Mouse (Mus musculus) limb, embryonic 15.5 days (tissue): ENCODE data around the gene Cct3. TPM values are rescaled to one million over a fixed set of nuclear protein-coding genes. Genes with fewer than 3 reads are reported as not detected.
"Not testable (repeated sequence)": the region's sequence is repeated elsewhere in the genome, so short reads cannot be mapped to it uniquely, and the experiment has no call there.

Experiments used
- ATAC-seq: fragments of 200-750 bp; cut with Nextera tagmentation; 2 replicates; pipeline ENCODE4 v1.8.0; 2017; ENCODE audit warnings: low read depth, moderate TSS enrichment; ENCODE audit not compliant: insufficient number of reproducible peaks, low FRiP score, low TSS enrichment
- H3K27ac ChIP-seq: fragments of 300-500 bp; sonication (generic); 2 replicates; pipeline ENCODE4 v1.5.1; 2015; ENCODE audit warnings: moderate library complexity, mild to moderate bottlenecking, inconsistent platforms
- H3K27me3 ChIP-seq: fragments of 300-500 bp; sonication (generic); 2 replicates; pipeline ENCODE4 v1.6.1; 2015; ENCODE audit warnings: inconsistent platforms
- H3K36me3 ChIP-seq: fragments of 300-500 bp; sonication (generic); 2 replicates; pipeline ENCODE4 v1.6.1; 2015; ENCODE audit warnings: inconsistent platforms
- H3K4me1 ChIP-seq: fragments of 300-500 bp; sonication (generic); 2 replicates; pipeline ENCODE4 v1.6.1; 2015; ENCODE audit warnings: inconsistent platforms
- H3K4me2 ChIP-seq: fragments of 300-500 bp; sonication (generic); 2 replicates; pipeline ENCODE4 v1.6.1; 2015; ENCODE audit warnings: mild to moderate bottlenecking, inconsistent platforms
- H3K4me3 ChIP-seq: fragments of 300-500 bp; sonication (generic); 2 replicates; pipeline ENCODE4 v1.5.1; 2015; ENCODE audit warnings: mild to moderate bottlenecking, inconsistent platforms
- H3K9ac ChIP-seq: fragments of 300-500 bp; sonication (generic); 2 replicates; pipeline ENCODE4 v1.6.1; 2015; ENCODE audit warnings: inconsistent platforms
- H3K9me3 ChIP-seq: fragments of 300-500 bp; sonication (generic); 2 replicates; pipeline ENCODE4 v1.6.1; 2016; ENCODE audit warnings: inconsistent platforms
- WGBS: fragments of 180-500 bp; shearing (Covaris S2); methylation state at CpG from one replicate; pipeline ENCODE4 v1.1.7; 2015; 5-methylcytosine and 5-hydroxymethylcytosine counted together
- polyA plus RNA-seq: library from polyadenylated mRNA; unstranded; fragments of >200 nt; fragmentation: Nextera tagmentation; extraction: Ambion mirVana; gene quantifications from 2 replicates; pipeline ENCODE4 v1.2.1, GENCODE M21; 2015

Cct3 gene
- polyA plus RNA-seq, 1 experiment from 2014 or later = 440 TPM

- no peak overlapping the region for H3K4me2 ChIP-seq
- H3K9ac ChIP-seq = no peak overlapping the region
- H3K27me3 ChIP-seq = peaks cover 17% of the 10 kb centered on the region
- no peak overlapping the region for H3K4me3 ChIP-seq
- H3K9me3 ChIP-seq = no peaks in the 10 kb centered on the region
- H3K4me1 ChIP-seq = peaks cover 13% of the 10 kb centered on the region
- peaks cover 15% of the 10 kb centered on the region for H3K36me3 ChIP-seq
- no peak for ATAC-seq
- no peak overlapping the region for H3K27ac ChIP-seq
- 31% methylated on average over 34 of the region's 34 CpGs for WGBS
These were observed 68.9 kb downstream of the Cct3 start for GRCm38 (mm10) chr3:88365705-88366361.

DNA sequence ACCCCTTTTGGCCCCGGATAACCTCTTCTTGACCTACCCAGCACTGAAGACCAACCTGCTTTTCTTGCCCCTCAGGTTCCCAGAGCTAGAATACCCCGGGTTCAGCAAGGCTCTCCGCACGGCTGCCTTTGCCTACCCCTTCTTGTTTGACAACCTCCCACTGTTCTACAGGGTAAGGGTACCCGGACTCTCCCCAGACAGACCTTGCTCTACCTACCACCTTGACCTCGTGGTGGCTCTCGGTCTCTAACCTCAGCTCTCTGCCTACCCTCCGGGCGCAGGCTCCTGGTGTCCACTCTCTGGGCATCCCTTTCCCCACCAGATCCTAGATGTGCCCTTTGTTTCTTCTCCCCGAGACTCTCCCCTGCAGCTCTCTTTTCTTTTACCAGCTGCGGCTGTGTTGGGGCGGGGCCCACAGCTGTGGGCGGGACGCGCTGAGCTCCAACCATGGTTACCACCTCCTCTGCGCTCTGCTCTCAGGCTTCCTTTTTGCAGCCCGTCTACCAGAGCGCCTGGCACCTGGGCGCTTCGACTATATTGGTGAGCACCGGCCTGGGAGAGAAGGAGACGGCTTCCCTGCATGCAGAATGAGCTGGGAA lies 70.0 kb downstream of the Cct3 start:
- not testable (repeated sequence) for H3K9me3 ChIP-seq

GRCm38 (mm10) chr3:88367517-88367916 lies 70.6 kb downstream of the Cct3 start:
- H3K9me3 ChIP-seq, H3K4me3 ChIP-seq, H3K36me3 ChIP-seq, H3K9ac ChIP-seq, ATAC-seq, H3K27ac ChIP-seq: not testable (repeated sequence)
- Histone ChIP-seq H3K27me3 (peaks cover 17% of the 10 kb centered on the region), H3K4me1 (peaks cover 13% of the 10 kb centered on the region), H3K4me2 (peak overlapping the region; percentile 43)
- 52% methylated on average over 3 of the region's 7 CpGs for WGBS

More for the DNA sequence above, 70.0 kb downstream of the Cct3 start:
- Histone ChIP-seq H3K4me2 (peak overlapping the region; percentile 43), H3K4me3 (peak overlapping the region; percentile 27), H3K27me3 (peaks cover 17% of the 10 kb centered on the region), H3K4me1 (peaks cover 13% of the 10 kb centered on the region)
- H3K9ac ChIP-seq, H3K27ac ChIP-seq, H3K36me3 ChIP-seq: not testable (repeated sequence)
- WGBS = 6% methylated on average over 22 of the region's 22 CpGs
- ATAC-seq = peak; percentile 50; the same call in 1 of the 2 replicates

DNA sequence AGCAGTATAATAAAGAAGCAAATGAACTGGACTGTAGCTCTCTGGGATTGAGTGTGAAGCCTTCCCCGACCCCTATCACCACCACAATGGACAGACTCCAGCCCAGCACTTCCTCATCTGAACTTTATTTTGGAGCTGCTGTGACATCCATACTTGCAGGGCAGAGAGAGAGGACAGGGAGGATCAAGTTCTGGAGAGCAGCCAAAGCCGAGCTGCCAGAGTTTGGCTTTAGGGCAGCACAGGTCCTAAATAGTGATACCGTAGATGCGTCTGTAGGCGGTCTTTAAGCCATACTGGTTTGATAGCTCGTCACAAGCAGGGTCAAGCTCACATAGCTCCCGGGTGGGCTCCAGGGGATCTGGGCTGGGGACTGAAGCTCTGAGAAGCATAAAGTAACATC lies 71.6 kb downstream of the Cct3 start:
- Histone ChIP-seq H3K4me1 (peaks cover 13% of the 10 kb centered on the region), H3K27me3 (peaks cover 17% of the 10 kb centered on the region)
- H3K4me3 ChIP-seq, H3K9me3 ChIP-seq, H3K4me2 ChIP-seq, H3K9ac ChIP-seq, H3K36me3 ChIP-seq, H3K27ac ChIP-seq, ATAC-seq: not testable (repeated sequence)
- WGBS = 73% methylated on average over 7 of the region's 7 CpGs

Other genes with a start within 250 kb of the Cct3 start
- gene Naxe, start 238.6 kb upstream of the Cct3 start, polyA plus RNA-seq = 184 and 193 TPM in 2 replicates
- not detected in 2 replicates for gene Ttc24, start 218.8 kb upstream of the Cct3 start, polyA plus RNA-seq
- gene Iqgap3, start 215.1 kb upstream of the Cct3 start, polyA plus RNA-seq = 17.6 and 17.8 TPM in 2 replicates
- gene Mef2d, start 154.7 kb upstream of the Cct3 start, polyA plus RNA-seq = 23.3 and 29.8 TPM in 2 replicates
- gene Rhbg, start 42.4 kb upstream of the Cct3 start, polyA plus RNA-seq = 24.1 and 25.6 TPM in 2 replicates
- gene Gm38392, start 9.9 kb upstream of the Cct3 start, polyA plus RNA-seq = 2.0 and 4.1 TPM in 2 replicates
- gene Tsacc, start 117 bp upstream of the Cct3 start, polyA plus RNA-seq = 9.9 and 12.0 TPM in 2 replicates
- 198 and 199 TPM in 2 replicates for gene Glmp, start 27.9 kb downstream of the Cct3 start, polyA plus RNA-seq
- gene Tmem79, start 39.0 kb downstream of the Cct3 start, polyA plus RNA-seq = 36.0 and 37.2 TPM in 2 replicates
- gene Smg5, start 39.1 kb downstream of the Cct3 start, polyA plus RNA-seq = 42.7 and 42.9 TPM in 2 replicates
- gene Paqr6, start 67.5 kb downstream of the Cct3 start, polyA plus RNA-seq = 16.4 and 16.9 TPM in 2 replicates
- 34.8 and 39.9 TPM in 2 replicates for gene Bglap3, start 75.6 kb downstream of the Cct3 start, polyA plus RNA-seq
- 1.5 and 2.4 TPM in 2 replicates for gene Bglap2, start 81.6 kb downstream of the Cct3 start, polyA plus RNA-seq
- gene Bglap, start 87.3 kb downstream of the Cct3 start, polyA plus RNA-seq = 0.88 and 1.7 TPM in 2 replicates
- 94.9 and 106 TPM in 2 replicates for gene Pmf1, start 113.2 kb downstream of the Cct3 start, polyA plus RNA-seq
- 16.5 and 17.1 TPM in 2 replicates for gene Slc25a44, start 128.0 kb downstream of the Cct3 start, polyA plus RNA-seq
- gene Sema4a, start 164.1 kb downstream of the Cct3 start, polyA plus RNA-seq = 23.1 and 24.5 TPM in 2 replicates
- 635 and 751 TPM in 2 replicates for gene Lmna, start 212.8 kb downstream of the Cct3 start, polyA plus RNA-seq
- gene Mex3a, start 235.3 kb downstream of the Cct3 start, polyA plus RNA-seq = 17.6 and 21.0 TPM in 2 replicates